Mouse (Mus musculus): ENCODE measurements around the gene P2rx1.
A peak's percentile ranks its signal among the peaks of the same experiment; 100 is the strongest.

The P2rx1 gene

GRCm38 (mm10) chr11:72998771-72999170, at the start of gene P2rx1:
P2rx1 (plus strand) TSS chr11:72999103.
- DNase-seq = no peak

- DNase-seq = no peak
Observed at GRCm38 (mm10) chr11:72951137-72952000, 47.5 kb upstream of the P2rx1 start.

DNA sequence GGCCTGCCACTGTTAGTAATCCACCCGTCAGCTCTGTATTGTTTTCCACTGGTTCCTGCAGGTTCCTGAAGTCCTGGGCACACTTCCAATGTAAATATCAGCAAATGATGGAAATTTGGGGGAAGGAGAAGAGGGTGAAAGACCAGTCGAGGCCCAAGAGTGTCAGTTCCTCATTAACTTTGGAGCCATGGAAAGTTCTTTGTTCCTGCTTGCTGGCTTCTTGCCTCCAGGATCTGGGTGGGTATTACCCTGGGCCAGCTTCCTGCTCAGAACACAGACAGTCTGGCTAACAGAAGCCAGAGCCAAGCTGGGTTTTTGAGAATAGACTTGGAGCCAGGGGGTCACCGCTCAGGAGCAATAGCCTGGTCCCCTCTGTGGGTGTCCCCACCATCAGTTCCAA, 46.7 kb upstream of the P2rx1 start:
- no peak for DNase-seq

DNA sequence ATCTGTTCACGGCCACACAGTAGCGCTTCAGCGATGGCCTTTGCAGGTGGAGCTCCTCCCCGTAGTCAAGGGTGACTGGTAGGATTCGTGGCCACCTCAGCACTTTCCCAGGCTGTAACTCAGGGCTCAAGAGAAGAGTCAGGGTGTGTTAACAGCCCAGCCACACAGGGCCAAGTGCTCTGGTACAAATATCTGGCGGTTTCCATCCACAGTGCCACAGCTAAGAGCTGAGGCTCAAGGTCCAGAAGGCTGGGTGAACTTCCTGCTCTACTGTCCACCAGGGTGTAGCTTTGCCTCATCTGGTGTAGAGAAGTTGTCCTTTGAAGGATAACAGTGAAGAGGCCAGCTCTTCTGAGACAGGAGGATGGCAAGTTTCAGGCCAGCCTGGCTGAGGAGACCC, 46.2 kb upstream of the P2rx1 start:
- no peak for DNase-seq

GRCm38 (mm10) chr11:72953116-72953439, 45.8 kb upstream of the P2rx1 start:
- DNase-seq = no peak

DNA sequence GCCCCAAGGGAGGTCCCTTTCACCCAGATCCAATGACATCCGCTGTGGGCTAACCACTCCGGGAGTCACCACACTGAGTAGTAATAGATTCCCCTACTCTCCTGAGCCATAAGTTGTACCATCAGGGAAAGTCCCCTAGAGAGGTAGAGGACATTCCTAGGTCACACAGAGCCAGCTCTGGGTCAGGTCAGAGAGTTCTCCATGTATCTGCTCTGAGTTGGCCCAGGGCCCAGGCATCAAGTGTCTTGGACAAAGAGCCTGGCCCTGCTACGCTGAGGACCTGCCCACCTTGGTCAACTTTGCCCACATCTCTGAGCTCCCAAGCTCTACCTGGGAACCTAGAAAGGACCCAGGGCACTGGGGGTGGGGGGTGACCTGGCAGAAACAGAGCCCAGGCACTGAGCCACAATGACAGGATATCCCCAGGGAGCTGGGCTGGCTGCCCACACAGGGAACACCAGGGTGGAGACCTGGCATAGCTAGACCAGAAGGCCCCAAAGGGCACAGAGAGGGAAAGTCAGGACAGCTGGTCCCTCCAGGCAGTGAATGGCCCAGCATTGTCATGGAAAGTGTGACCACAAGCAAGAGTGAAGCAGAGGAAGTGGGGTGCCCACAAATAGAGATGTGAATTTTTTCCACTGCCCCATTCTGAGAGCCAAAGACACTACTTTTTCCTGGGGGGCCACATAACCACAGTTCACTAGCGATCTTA, 45.3 kb upstream of the P2rx1 start:
- DNase-seq = no peak

GRCm38 (mm10) chr11:72954216-72954615, 44.7 kb upstream of the P2rx1 start:
- no peak for DNase-seq

DNA sequence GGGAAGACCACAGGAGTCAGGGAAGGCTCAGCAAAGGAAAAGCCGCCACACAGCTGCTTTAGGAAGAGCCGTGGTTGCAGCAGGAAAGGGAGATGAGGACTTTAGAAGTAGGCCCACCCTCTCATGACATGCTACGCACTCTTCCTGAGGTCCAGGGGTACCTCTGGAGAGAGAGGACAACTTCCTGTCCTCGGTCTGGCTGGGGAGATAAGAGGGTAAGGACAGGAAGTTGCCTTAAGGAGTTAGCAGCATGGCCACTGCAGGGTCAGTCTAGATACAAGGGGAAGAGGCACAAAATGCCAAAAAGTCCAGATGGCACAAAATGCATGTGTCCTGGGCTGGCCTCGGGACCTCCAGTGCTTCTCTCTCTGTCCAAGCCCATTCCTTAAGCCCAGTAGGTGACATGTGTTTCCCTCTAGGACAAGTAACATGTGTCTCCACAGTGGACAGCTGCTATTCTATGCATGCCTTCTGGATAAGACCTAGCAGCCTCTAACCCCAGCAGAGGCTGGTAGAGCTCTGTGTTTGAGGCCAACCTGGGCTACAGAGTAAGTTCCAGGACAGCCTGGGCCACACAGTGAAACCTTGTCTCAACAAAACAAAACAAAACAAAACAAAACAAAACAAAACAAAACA, 43.4 kb upstream of the P2rx1 start:
- DNase-seq = no peak

GRCm38 (mm10) chr11:72957318-72957717, 41.6 kb upstream of the P2rx1 start:
- DNase-seq = no peak

- DNase-seq = no peak
Observed at GRCm38 (mm10) chr11:72959924-72960679, 38.8 kb upstream of the P2rx1 start.

DNA sequence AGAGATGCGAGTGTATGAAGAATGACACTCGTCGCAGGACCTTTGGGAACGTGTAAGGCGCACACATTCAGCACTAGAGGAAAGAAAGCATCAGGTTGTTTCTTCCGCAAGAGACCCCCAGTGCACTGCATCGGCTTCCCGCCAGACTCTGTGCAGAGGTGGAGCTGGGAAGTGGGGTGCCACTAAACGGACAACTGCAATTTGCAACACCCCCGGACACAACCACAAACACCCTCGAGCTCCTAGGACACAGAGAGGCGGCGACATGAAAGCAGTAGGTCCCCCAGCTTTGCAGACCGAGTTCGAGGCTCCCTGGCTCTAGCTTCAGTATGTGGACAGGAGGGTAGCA, 38.2 kb upstream of the P2rx1 start:
- DNase-seq = no peak

DNA sequence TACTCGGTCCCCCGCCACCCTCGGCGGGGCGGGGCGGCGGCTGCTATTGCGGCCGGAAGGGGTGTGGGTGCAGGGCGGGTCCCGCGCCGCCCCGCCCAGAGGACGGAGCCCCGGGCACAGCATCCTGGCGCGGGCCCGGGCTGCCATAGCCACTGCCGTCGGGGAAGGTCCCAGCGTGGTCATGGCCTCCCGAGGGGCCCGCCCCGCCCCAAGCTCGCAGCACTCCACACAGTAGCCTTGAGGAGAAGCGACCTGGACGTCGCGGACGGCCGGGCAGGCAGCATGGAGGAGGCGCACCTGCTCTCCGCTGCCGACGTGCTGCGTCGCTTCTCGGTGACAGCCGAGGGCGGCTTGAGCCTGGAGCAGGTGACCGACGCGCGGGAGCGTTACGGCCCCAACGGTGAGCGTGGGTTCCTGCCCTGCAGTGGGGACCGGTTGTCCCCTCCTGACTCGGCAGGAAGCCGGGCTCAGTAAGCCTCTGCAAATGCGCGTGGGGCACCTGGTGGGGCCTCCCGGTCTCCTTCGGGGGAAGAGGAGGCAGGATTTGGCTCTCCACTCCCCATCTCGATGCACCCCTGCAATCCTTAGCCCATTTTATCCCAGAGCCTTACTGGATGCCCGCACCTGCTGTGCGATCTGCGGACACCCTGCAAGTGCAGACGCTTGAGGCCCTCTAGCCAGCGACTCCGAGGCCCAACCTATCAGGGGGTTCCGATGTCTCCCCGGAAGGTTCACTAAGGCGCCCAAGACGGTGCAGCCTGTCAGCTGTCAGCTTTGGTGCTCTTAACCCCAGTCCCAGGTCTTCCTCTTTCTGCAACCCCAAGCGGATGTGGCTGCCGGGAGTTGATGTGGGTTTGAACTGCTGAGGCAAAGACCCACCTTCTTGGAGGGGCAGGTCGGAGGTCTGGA, 37.6 kb upstream of the P2rx1 start, which contains the start of gene Atp2a3:
TSS of gene Atp2a3 (plus strand) at position 98 of the 909 bp plus-strand sequence.
- peak; percentile 87 for DNase-seq

DNA sequence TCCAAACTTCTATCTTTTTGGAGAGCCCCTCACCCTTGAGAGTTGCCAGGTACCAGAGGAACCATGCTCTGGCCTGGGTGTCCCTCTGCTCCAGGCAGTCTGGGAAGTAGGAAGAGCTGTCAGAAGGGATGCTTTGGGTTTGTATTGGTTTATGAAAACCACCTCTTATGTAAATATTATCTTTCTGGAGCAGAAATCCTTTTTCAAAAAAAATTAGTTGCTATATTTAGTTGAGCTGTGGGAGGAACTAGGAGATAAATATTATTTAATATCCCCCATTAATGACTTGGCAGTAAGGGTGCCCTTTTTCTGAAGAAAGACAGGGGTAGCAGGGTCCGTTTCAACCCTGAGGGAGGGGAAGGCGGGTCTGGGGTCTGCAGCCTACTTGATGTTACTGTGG, 36.5 kb upstream of the P2rx1 start:
- no peak for DNase-seq

DNA sequence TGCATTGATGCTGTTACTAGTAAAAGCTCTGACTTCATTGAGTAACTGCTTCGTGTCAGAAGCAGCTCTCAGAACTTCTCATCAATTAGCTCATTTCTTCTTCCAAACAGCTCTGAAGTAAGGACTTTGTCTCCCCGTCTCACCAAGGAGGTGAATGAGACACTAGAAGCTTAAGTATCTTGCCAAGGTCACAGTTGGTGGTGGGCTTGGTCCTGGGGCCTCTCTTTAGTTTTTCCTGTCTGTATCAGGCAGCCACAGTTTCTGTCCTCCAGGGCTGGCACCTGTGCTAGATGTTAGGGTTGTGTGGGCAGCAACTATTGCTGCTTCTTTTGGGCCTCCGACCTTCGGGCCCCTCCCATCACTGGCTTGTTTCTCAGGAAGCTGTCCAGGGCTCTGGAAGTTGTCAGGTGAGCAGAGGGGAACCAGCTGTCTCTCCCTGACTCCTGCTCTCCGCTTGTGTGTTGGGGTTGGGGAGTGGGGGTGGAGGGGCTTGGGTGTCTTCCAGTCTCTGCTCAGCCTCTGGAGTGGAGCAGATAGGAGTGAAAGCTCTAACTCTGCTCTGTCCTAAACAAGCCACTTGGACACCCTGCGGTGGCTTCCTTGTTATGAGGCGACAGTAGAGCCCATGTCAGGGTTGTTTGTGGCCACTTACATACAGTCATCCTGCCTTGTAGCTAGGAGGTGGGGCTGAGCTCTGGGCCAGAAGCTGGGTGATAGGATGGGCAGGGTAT, 35.7 kb upstream of the P2rx1 start:
- no peak for DNase-seq

GRCm38 (mm10) chr11:72963789-72964294, 35.1 kb upstream of the P2rx1 start:
- DNase-seq = no peak

GRCm38 (mm10) chr11:72974995-72975503, 23.9 kb upstream of the P2rx1 start:
- no peak for DNase-seq

DNA sequence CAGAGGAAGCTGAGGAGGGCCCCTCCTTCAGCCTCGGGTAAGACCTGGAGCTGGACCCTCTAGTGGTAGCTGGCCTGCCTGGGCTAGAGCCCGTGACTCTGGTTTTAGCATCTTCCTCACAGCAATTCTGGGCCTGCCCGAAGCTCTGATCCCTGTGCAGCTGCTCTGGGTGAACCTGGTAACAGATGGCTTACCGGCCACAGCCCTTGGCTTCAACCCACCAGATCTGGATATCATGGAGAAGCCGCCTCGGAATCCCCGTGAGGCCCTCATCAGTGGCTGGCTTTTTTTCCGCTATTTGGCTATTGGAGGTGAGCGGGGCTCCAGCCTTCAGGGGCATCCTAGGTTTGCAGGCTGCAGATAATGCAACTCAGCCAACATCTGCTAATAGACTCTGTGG, 16.4 kb upstream of the P2rx1 start:
- DNase-seq = no peak

DNA sequence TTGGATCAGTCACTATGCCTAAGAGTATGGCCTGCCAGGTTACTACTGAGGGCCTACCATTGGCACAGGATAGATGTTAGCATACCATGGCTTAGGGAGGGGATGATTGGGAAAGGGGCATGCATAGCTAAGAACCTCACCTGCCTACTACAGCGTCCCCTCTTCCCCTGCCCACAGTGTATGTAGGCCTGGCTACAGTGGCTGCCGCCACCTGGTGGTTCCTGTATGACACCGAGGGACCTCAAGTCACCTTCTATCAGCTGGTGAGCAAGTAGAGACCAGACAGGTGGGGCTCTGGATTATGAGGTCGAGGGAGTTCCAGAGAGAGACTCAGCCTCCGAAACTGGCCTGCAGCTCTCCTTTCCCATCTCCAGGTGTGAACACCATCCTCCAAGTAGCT, 15.6 kb upstream of the P2rx1 start:
- DNase-seq = peak; percentile 64

GRCm38 (mm10) chr11:72986745-72987144, 12.2 kb upstream of the P2rx1 start:
- no peak for DNase-seq

DNA sequence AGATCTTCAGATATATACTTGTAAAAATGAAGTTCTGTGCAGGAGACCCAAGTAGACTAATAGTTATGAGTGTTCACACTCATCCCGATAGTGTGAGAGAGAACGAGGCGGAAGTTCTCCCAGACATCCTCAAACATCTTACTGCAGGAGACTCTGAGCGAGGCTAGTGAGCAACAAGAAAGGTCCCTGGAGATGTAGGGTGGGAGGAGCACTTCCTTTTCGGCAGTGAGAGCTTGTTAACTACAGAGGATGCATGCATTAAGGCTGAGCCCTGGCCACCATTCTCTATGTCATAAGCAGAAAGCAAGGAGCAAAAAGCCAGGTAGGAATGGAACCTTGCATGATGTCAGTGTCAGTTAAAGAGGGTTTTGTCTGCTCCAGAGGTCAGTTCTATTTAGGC, 11.7 kb upstream of the P2rx1 start:
- DNase-seq = no peak

DNA sequence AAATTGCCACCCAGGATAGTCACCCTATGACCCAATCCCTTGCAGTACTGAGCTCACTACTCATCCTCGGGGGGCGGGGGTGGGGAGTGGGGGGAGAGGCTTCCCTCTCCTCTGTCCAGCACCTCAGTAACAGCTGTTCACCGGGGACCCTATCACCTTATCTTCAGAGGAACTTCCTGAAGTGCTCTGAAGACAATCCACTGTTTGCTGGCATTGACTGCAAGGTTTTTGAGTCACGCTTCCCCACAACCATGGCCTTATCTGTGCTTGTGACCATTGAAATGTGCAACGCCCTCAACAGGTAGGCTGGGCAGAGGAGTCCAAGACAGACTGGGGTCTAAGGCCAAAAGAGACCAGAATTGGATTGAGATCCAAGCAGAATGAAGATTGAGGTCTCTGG, 11.1 kb upstream of the P2rx1 start:
- no peak for DNase-seq
